Mouse (Mus musculus) stomach, postnatal 0 days (tissue): ENCODE results near the gene Mrpl45. TPM values are rescaled to one million over a fixed set of nuclear protein-coding genes. Genes with fewer than 3 reads are reported as not detected.
"Not testable (repeated sequence)": the region's sequence is repeated elsewhere in the genome, so short reads cannot be mapped to it uniquely, and the experiment has no call there.

ENCODE experiments used
- ATAC-seq: fragments of 200-750 bp; cut with Nextera tagmentation; 2 replicates; pipeline ENCODE4 v1.8.0; 2017; ENCODE audit not compliant: low FRiP score, low TSS enrichment
- DNase-seq: peaks from one replicate; pipeline ENCODE4 v3.0.0-alpha.2; 2016; ENCODE audit warnings: low spot score
- H3K27ac ChIP-seq: fragments of 300-500 bp; sonication (generic); replicated peaks from 2 replicates; pipeline ENCODE4 v1.5.1; 2014; ENCODE audit warnings: mild to moderate bottlenecking, control low read depth
- H3K27me3 ChIP-seq: fragments of 300-500 bp; sonication (generic); 2 replicates; pipeline ENCODE4 v1.6.1; 2014; ENCODE audit warnings: low read length; ENCODE audit not compliant: control insufficient read depth, insufficient read depth
- H3K36me3 ChIP-seq: fragments of 300-500 bp; sonication (generic); 2 replicates; pipeline ENCODE4 v1.6.1; 2014; ENCODE audit warnings: low read length, mixed read lengths; ENCODE audit not compliant: control insufficient read depth, insufficient read depth
- H3K4me1 ChIP-seq: fragments of 300-500 bp; sonication (generic); replicated peaks from 2 replicates; pipeline ENCODE4 v1.6.1; 2014; ENCODE audit warnings: antibody characterized with exemption; ENCODE audit not compliant: control insufficient read depth, insufficient read depth
- H3K4me2 ChIP-seq: fragments of 300-500 bp; sonication (generic); replicated peaks from 2 replicates; pipeline ENCODE4 v1.6.1; 2014; ENCODE audit warnings: low read depth, mild to moderate bottlenecking, control low read depth, moderate library complexity
- H3K4me3 ChIP-seq: fragments of 300-500 bp; sonication (generic); 2 replicates; pipeline ENCODE4 v1.5.1; 2014; ENCODE audit warnings: low read depth, low read length, control low read depth
- H3K9ac ChIP-seq: fragments of 300-500 bp; sonication (generic); 2 replicates; pipeline ENCODE4 v1.6.1; 2014; ENCODE audit warnings: mild to moderate bottlenecking, low read length, control low read depth, mixed read lengths
- H3K9me3 ChIP-seq: fragments of 300-500 bp; sonication (generic); 2 replicates; pipeline ENCODE4 v1.6.1; 2016; ENCODE audit warnings: low read length; ENCODE audit not compliant: control insufficient read depth
- CTCF ChIP-seq: IDR thresholded peaks from 2 replicates; pipeline ENCODE4 v1.5.1; 2016; ENCODE audit warnings: antibody characterized with exemption, low read depth, mild to moderate bottlenecking, moderate library complexity
- EP300 ChIP-seq: optimal IDR thresholded peaks from 2 replicates; pipeline ENCODE3; 2016; ENCODE audit warnings: antibody characterized with exemption
- WGBS: fragments of 180-500 bp; shearing (Covaris S2); extraction: QIAGEN DNeasy Blood & Tissue Kit; methylation state at CpG from one replicate; pipeline ENCODE4 v1.1.7; 2014; 5-methylcytosine and 5-hydroxymethylcytosine counted together
- polyA plus RNA-seq: library from polyadenylated mRNA; unstranded; fragments of >200 nt; fragmentation: Nextera tagmentation; extraction: Ambion mirVana; gene quantifications from 2 replicates; pipeline ENCODE4 v1.2.1, GENCODE M21; 2015

Mrpl45 gene
- 28.2 and 28.8 TPM in 2 replicates for polyA plus RNA-seq

DNA sequence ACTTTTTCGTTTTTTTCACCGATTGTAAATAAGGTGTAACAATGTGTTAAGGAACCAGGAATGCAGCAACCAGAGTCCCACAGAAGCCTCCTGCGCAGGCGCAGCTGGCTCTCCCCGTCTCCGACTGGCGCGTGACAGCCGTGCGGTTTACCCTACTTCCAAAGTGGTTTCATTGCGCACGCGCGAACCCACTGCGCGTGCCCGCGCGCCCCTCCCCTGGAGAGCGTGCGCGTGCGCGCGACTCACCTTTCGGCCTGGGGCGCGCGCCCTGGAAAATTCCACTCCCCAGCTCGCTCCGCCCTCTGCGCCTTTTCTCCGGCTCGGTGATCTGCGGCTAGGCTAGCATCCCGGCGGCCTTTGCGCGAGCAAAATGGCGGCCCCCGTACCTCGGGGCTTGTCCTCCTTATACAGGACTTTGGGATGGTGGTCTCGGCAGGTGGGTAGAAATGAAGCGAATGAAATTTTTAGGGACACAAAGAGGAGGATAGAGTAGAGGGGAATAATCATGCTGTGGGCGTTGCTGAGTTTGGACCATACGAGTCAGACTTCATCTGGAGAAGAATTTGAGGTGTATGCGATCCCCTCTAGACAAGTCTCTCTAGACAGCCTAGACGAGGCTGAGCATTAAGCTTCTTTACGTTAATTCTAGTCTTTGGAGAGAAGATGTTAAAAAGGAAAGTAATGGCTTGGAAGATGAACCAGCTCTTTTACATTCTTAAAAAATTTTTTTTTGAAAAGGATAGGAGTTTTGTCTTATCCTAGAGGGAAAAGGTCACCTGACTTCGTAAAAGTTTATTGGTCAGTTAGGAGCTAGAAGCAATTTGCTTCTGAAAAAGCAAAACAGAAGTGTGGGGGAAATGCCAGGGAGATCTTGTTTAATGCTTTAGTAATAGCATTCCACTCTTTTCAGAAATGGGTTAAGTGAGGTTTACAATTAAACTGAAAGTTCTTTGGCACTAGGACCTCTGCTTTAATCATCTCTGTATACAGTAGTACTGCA is at the start of gene Mrpl45:
Gene Mrpl45, plus strand, starts transcription at position 213 of the 1,000 bp plus-strand sequence.
- DNase-seq (peak; percentile 99), ATAC-seq (peak; percentile 92)
- no peaks in the 10 kb centered on the region for H3K36me3 ChIP-seq
- peak within 1 kb of the TSS; percentile 60 for H3K4me2 ChIP-seq
- no peaks in the 10 kb centered on the region for H3K27me3 ChIP-seq
- no peaks in the 10 kb centered on the region for H3K9me3 ChIP-seq
- TF ChIP-seq EP300 = no peak
- peak; percentile 17; the same call in 1 of the 2 replicates for TF ChIP-seq CTCF
- H3K4me1 ChIP-seq = no peaks in the 10 kb centered on the region
- peak within 1 kb of the TSS; percentile 64 for H3K9ac ChIP-seq
- peak within 1 kb of the TSS; percentile 53 for H3K4me3 ChIP-seq
- WGBS = under 1% methylated on average over 50 of the region's 50 CpGs
- H3K27ac ChIP-seq = peak within 1 kb of the TSS; percentile 73

DNA sequence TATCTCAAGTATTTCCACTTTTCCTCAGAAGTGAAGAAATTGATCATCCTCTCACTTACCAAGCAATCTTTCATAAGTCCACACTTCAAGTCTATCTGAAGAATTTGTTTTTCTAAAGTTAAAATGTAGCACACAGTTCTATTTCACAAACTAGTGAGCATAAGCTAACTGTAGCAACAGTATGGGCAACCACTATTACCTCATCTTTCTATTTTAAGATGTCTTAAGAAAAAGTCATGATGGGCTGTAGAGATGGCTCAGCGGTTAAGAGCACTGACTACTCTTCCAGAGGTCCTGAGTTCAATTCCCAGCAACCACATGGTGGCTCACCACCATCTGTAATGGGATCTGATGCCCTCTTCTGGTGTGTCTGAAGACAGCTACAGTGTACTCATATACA is 49.0 kb upstream of the Mrpl45 start:
- H3K4me2 ChIP-seq, ATAC-seq, H3K36me3 ChIP-seq, H3K27me3 ChIP-seq, H3K9me3 ChIP-seq, DNase-seq, H3K27ac ChIP-seq, H3K9ac ChIP-seq, H3K4me3 ChIP-seq, H3K4me1 ChIP-seq: not testable (repeated sequence)
- 87% methylated on average over 1 of the region's 1 CpGs for WGBS

DNA sequence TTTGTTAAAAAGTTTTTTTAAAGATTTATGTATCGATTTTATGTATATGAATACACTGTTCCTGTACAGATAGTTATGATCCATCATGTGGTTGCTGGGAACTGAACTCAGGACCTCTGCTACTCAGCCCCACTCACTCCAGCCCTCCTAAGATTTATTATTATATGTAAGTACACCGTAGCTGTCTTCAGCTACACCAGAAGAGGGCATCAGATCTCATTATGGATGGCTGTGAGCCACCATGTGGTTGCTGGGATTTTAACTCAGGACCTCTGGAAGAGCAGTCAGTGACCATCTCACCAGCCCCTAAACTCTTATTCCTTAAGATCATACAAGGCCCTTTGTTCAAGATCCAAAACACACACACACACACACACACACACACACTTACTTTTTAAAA is 45.5 kb upstream of the Mrpl45 start:
- H3K4me1 ChIP-seq, H3K4me2 ChIP-seq, H3K36me3 ChIP-seq, H3K9me3 ChIP-seq, ATAC-seq, DNase-seq, H3K27ac ChIP-seq, H3K9ac ChIP-seq, H3K4me3 ChIP-seq, H3K27me3 ChIP-seq: not testable (repeated sequence)
- peak; percentile 51 for TF ChIP-seq CTCF
- 66% methylated on average over 2 of the region's 2 CpGs for WGBS

DNA sequence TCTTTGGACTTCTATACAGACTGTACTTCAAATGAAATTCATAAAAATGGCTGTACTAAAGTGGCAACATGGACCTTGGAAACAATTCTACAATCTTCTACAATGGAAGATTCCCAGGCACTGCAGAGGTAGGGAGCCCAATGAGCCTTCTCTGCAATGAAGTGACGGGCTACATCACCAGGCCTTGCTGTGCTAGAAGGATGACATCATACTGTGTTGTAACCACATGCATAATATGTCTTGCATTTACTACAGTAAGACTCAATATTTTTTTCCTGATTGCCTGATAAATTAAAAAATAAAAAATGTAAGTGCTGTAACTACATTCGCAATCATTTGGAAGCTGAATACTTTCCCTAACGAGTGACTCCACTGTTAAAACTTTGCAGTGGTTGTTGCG is 42.7 kb upstream of the Mrpl45 start:
- Histone ChIP-seq H3K27me3 (no peaks in the 10 kb centered on the region), H3K36me3 (no peaks in the 10 kb centered on the region), H3K4me3 (no peak overlapping the region), H3K9ac (no peak overlapping the region), H3K4me2 (no peak overlapping the region), H3K27ac (no peak overlapping the region), H3K4me1 (no peaks in the 10 kb centered on the region), H3K9me3 (no peaks in the 10 kb centered on the region)
- WGBS = 79% methylated on average over 4 of the region's 4 CpGs
- TF ChIP-seq EP300 (no peak), CTCF (no peak)
- DNase-seq = no peak
- no peak for ATAC-seq

DNA sequence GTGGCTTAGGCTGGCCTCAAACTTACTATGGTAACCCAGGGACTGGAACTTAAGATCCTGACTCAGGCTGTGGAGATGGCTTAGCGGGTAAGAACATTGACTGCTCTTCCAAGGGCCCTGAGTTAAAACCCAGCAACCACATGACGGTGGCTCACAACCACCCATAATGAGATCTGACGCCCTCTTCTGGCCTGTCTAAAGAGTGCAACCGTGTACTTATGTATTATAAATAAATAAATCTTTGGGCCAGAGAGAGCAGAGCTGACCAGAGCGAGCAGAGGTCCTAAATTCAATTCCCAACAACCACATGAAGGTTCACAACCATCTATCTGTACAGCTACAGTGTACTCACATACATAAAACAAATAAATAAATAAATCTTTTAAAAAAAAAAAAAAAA is 41.9 kb upstream of the Mrpl45 start:
- Histone ChIP-seq H3K36me3 (no peaks in the 10 kb centered on the region), H3K27me3 (no peaks in the 10 kb centered on the region), H3K4me3 (no peak overlapping the region), H3K4me1 (no peaks in the 10 kb centered on the region), H3K9me3 (no peaks in the 10 kb centered on the region), H3K4me2 (no peak overlapping the region), H3K9ac (no peak overlapping the region), H3K27ac (no peak overlapping the region)
- ATAC-seq = no peak
- no peak for DNase-seq
- WGBS = 84% methylated on average over 5 of the region's 5 CpGs
- TF ChIP-seq EP300 (no peak), CTCF (0 out of 2 replicates have a peak, but pooled peaks have one; percentile 27)

DNA sequence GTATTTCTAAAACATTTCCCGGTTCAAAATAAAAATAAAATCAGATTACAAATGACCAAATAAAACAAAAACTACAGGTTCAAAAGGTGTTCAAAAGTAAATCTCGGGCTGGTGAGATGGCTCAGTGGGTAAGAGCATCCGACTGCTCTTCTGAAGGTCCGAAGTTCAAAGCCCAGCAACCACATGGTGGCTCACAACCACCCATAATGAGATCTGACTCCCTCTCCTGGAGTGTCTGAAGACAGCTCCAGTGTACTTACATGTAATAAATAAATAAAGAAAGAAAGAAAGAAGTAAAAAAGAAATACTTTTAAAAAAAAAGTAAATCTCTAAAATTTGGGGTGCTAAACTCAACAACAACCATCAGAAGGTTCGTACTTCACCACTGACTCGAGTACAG is 40.6 kb upstream of the Mrpl45 start:
- 81% methylated on average over 6 of the region's 6 CpGs for WGBS
- H3K36me3 ChIP-seq, H3K27ac ChIP-seq, H3K9me3 ChIP-seq, H3K4me3 ChIP-seq, ATAC-seq, DNase-seq, H3K9ac ChIP-seq, H3K4me1 ChIP-seq, H3K4me2 ChIP-seq, H3K27me3 ChIP-seq: not testable (repeated sequence)
